Mouse (Mus musculus) limb, embryonic 14.5 days (tissue): ENCODE measurements around the gene Myo7a. TPM values are rescaled to one million over a fixed set of nuclear protein-coding genes. Genes with fewer than 3 reads are reported as not detected.

ENCODE experiments used
- ATAC-seq: fragments of 200-750 bp; cut with Nextera tagmentation; 2 replicates; pipeline ENCODE4 v1.8.0; 2017; ENCODE audit warnings: low read depth, moderate number of reproducible peaks, moderate TSS enrichment; ENCODE audit not compliant: low FRiP score
- DNase-seq: peaks from one replicate; pipeline ENCODE4 v3.0.0-alpha.2; 2015; ENCODE audit warnings: low spot score
- H3K27ac ChIP-seq: fragments of 300-500 bp; sonication (generic); replicated peaks from 2 replicates; pipeline ENCODE4 v1.5.1; 2014; ENCODE audit warnings: low read depth, mild to moderate bottlenecking, low read length, moderate library complexity, mixed read lengths
- H3K27me3 ChIP-seq: fragments of 300-500 bp; sonication (generic); 2 replicates; pipeline ENCODE4 v1.6.1; 2014; ENCODE audit warnings: low read length, mixed read lengths; ENCODE audit not compliant: control insufficient read depth, insufficient read depth
- H3K36me3 ChIP-seq: fragments of 300-500 bp; sonication (generic); 2 replicates; pipeline ENCODE4 v1.6.1; 2014; ENCODE audit warnings: mild to moderate bottlenecking, low read length, moderate library complexity, mixed read lengths; ENCODE audit not compliant: control insufficient read depth, insufficient read depth
- H3K4me1 ChIP-seq: fragments of 300-500 bp; sonication (generic); 2 replicates; pipeline ENCODE4 v1.6.1; 2014; ENCODE audit warnings: antibody characterized with exemption, low read length, mixed read lengths; ENCODE audit not compliant: control insufficient read depth, insufficient read depth
- H3K4me2 ChIP-seq: fragments of 300-500 bp; sonication (generic); replicated peaks from 2 replicates; pipeline ENCODE4 v1.6.1; 2014; ENCODE audit warnings: low read depth, mild to moderate bottlenecking, low read length, moderate library complexity; ENCODE audit not compliant: severe bottlenecking
- H3K4me3 ChIP-seq: fragments of 300-500 bp; sonication (generic); replicated peaks from 2 replicates; pipeline ENCODE4 v1.5.1; 2014; ENCODE audit warnings: low read length
- H3K9ac ChIP-seq: fragments of 300-500 bp; sonication (generic); 2 replicates; pipeline ENCODE4 v1.6.1; 2014; ENCODE audit warnings: mild to moderate bottlenecking, low read depth, low read length, moderate library complexity; ENCODE audit not compliant: severe bottlenecking
- H3K9me3 ChIP-seq: fragments of 300-500 bp; sonication (generic); 2 replicates; pipeline ENCODE4 v1.6.1; 2016; ENCODE audit warnings: low read length; ENCODE audit not compliant: control insufficient read depth
- POLR2A ChIP-seq: fragments of 200-500 bp; IDR thresholded peaks from 2 replicates; pipeline ENCODE4 v1.8.0; 2012; ENCODE audit warnings: inconsistent platforms, mild to moderate bottlenecking, moderate library complexity, borderline replicate concordance; ENCODE audit not compliant: insufficient read depth, insufficient read length; ENCODE audit errors: extremely low read depth
- WGBS: fragments of 180-500 bp; shearing (Covaris S2); extraction: QIAGEN DNeasy Blood & Tissue Kit; methylation state at CpG from one replicate; pipeline ENCODE4 v1.1.7; 2014; 5-methylcytosine and 5-hydroxymethylcytosine counted together
- polyA plus RNA-seq, 2 experiments: library from polyadenylated mRNA; depleted of rRNA in 1 of 2; stranded (reverse) in 1 of 2; unstranded in 1 of 2; fragments of >200 nt; fragmentation: Nextera tagmentation in 1 of 2; extraction: Ambion mirVana in 1 of 2; gene quantifications; 2 replicates each; pipeline versions ENCODE4 v1.2.1 to v1.2.3; 2012 to 2014

The Myo7a gene
- polyA plus RNA-seq, 2 experiments: 8.1 to 18.1 TPM

DNA sequence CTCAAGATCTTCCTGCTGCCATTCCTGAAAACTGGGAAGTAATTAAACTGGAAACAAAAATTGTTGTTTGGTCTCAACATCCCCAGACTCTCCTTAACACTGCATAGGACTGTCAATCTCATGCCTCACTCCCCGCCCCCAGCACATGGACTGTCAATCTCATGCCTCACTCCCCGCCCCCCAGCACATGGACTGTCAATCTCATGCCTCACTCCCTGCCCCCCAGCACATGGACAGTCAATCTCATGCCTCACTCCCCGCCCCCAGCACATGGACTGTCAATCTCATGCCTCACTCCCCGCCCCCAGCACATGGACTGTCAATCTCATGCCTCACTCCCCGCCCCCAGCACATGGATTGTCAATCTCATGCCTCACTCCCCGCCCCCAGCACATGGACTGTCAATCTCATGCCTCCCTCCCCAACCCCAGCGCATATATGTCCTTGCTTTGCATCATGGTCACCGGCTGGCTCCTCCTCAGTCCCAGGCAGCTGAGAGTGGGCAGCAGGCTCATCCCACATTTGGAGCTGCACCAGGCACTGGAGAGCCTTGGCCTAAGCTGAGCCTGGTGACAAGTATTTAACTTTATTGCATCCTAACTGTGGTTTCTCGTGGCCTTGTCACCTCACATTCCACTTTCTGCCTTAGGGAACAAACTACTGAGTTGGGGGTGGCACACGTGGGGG, 29.5 kb upstream of the Myo7a start:
- peaks cover 10% of the 10 kb centered on the region; the same call in 1 of the 2 replicates for H3K4me1 ChIP-seq
- ATAC-seq (no peak), DNase-seq (no peak)
- no peaks in the 10 kb centered on the region for H3K27me3 ChIP-seq
- H3K36me3 ChIP-seq: no peaks in the 10 kb centered on the region
- no peak overlapping the region for H3K27ac ChIP-seq
- WGBS: 55% methylated on average over 10 of the region's 10 CpGs
- H3K4me2 ChIP-seq: no peak overlapping the region
- H3K9ac ChIP-seq: no peak overlapping the region
- H3K9me3 ChIP-seq: no peaks in the 10 kb centered on the region
- H3K4me3 ChIP-seq: no peak overlapping the region
- TF ChIP-seq POLR2A: no peak

DNA sequence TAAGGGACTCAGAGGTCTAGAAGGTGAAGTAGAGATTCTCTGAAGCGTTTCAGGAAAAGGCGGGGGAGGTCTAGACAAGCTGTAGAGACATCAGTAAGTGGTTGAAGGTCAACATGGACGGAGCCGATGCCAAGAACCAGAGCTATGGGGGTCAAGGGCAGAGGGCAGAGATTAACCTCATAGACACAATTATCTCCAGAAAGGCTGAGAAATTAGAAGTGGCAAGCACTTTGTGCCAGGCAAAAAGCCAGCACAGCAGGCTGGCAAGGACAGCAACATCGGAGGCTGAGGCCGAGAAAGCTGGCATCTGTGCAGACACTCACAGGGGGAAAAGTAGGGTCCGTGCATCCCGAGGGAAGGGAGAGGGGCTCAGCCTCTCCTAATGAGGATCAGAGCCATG, 28.4 kb upstream of the Myo7a start:
- 81% methylated on average over 8 of the region's 8 CpGs for WGBS
- H3K27me3 ChIP-seq: no peaks in the 10 kb centered on the region

DNA sequence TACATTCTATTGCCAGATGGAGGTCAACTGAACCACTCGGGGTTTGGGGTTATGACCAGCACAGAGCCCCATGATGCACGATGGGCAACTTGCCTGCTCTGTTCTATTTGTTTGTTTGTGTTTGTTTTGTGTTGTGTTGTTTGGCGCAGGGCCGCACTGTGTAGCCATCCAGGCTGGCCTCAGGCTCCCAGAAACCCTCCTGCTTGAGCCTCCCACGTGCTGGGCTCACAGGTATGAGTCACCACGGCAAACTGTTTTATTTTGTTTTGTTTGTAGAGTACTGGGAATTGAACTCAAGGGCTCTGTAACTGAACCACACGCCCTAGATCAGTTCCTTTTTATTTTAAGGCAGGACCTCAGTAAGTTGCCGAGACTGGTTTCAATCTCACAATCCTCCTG, 27.1 kb upstream of the Myo7a start:
- Histone ChIP-seq H3K36me3 (no peaks in the 10 kb centered on the region), H3K27me3 (no peaks in the 10 kb centered on the region), H3K27ac (no peak overlapping the region), H3K4me1 (0 out of 2 replicates have a peak, but pooled peaks cover 6% of the 10 kb centered on the region), H3K4me3 (no peak overlapping the region), H3K4me2 (no peak overlapping the region), H3K9me3 (no peaks in the 10 kb centered on the region), H3K9ac (no peak overlapping the region)
- DNase-seq (no peak), ATAC-seq (no peak)
- TF ChIP-seq POLR2A: no peak
- WGBS: 70% methylated on average over 8 of the region's 8 CpGs

More for the DNA sequence above, 28.4 kb upstream of the Myo7a start:
- ATAC-seq (no peak), DNase-seq (no peak)
- no peak overlapping the region for H3K27ac ChIP-seq
- no peak for TF ChIP-seq POLR2A
- H3K9me3 ChIP-seq: no peaks in the 10 kb centered on the region
- peaks cover 10% of the 10 kb centered on the region; the same call in 1 of the 2 replicates for H3K4me1 ChIP-seq
- H3K9ac ChIP-seq: no peak overlapping the region
- H3K4me3 ChIP-seq: no peak overlapping the region
- no peaks in the 10 kb centered on the region for H3K36me3 ChIP-seq
- H3K4me2 ChIP-seq: no peak overlapping the region

DNA sequence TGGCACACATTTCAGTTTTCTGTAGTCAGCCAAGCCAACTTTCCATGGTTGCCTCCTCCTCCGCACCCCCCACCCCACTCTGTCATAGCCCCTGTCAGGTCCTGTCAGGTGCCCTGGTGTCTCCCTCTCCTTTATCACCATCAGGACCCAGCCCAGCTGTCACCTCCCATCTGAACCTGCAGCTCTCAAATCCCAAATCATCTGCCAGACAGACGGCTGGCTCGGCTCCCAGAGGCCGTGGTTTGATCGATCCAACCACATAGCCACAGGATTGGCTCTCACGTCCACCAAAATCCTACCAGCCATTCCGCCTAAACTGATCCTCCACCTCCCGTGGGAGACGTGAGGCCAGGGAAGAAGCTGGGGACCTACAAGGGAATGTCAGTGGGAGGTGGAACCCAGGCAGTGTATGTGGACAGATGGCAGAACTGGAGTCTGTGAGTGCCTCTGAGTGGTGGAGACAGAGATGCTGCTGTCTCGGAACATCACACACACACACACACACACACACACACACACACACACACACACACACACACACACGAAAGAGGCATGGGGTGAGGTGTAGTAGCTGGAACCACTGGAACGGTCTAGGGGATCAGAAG, 26.6 kb upstream of the Myo7a start:
- no peak for DNase-seq
- Histone ChIP-seq H3K4me3 (no peak overlapping the region), H3K27me3 (no peaks in the 10 kb centered on the region), H3K36me3 (no peaks in the 10 kb centered on the region), H3K4me1 (0 out of 2 replicates have a peak, but pooled peaks cover 6% of the 10 kb centered on the region), H3K4me2 (no peak overlapping the region), H3K9ac (no peak overlapping the region), H3K9me3 (no peaks in the 10 kb centered on the region), H3K27ac (no peak overlapping the region)
- no peak for ATAC-seq
- 81% methylated on average over 11 of the region's 12 CpGs for WGBS
- TF ChIP-seq POLR2A: no peak

DNA sequence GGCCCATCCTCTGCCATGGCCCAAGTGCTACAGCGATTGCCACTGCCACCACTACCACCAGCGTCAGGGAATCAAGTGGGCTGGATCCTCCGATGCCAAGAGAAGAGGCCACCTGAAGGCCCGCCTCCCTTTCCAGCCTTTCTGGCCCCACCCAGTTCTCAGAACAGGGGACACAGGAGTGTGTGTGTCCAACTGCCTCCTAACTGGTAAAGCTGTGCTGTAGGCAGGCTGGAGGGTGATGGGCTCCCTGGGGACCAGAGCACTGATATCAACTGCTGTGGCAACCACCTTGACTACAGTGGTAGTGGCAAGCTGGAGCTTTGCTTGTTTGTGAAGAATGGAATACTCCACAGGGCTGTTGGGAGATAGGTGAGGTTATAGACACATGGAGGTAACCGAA, 26.1 kb upstream of the Myo7a start, which contains the start of gene Omp:
Omp (minus strand) TSS at position 101 of the 400 bp plus-strand sequence.
- Histone ChIP-seq H3K4me1 (0 out of 2 replicates have a peak, but pooled peaks cover 6% of the 10 kb centered on the region), H3K27ac (no peak within 1 kb of the TSS), H3K4me3 (no peak within 1 kb of the TSS), H3K4me2 (no peak within 1 kb of the TSS), H3K9ac (no peak within 1 kb of the TSS), H3K36me3 (no peaks in the 10 kb centered on the region), H3K9me3 (no peaks in the 10 kb centered on the region), H3K27me3 (no peaks in the 10 kb centered on the region)
- no peak for TF ChIP-seq POLR2A
- ATAC-seq (no peak), DNase-seq (no peak)
- WGBS: 83% methylated on average over 5 of the region's 5 CpGs
